Mouse (Mus musculus): ENCODE results near the gene Camta1. TPM values are rescaled to one million over a fixed set of nuclear protein-coding genes. Genes with fewer than 3 reads are reported as not detected.
"Not testable (repeated sequence)": the region's sequence is repeated elsewhere in the genome, so short reads cannot be mapped to it uniquely, and the experiment has no call there.

Gene Camta1
- polyA plus RNA-seq, 1 experiment from 2014 or later: 115 TPM

DNA sequence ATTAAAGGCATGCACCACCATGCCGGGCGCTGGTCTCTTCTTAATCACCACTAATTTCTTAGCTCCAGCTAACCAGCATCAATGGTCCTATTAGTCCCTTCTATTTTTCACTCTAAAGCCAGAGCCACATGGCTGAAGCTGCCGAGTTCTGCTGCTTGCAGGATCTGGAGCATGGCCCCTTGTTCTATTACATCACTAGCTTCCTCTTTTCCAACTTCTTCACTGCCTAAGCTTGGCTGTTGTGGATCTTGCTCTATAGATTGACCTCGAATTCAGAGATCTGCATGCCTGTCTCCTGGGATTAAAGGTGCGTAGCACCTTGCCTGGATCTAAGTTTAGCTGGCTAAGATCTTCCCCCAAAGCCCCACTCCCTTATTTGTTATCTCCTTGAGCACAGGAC is 979.0 kb downstream of the Camta1 start:
- H3K9me3 ChIP-seq (replicated peaks; ENCODE audit: low read length): 0 out of 2 replicates have a peak, but pooled peaks cover 11% of the 10 kb centered on the region
- DNase-seq (ENCODE audit: low spot score): no peak
- no peaks in the 10 kb centered on the region for H3K27me3 ChIP-seq (ENCODE audit: insufficient read depth, low read length)
- 82% methylated on average over 5 of the region's 5 CpGs for WGBS
- H3K4me1 ChIP-seq (replicated peaks; ENCODE audit: insufficient read depth, low read length): no peaks in the 10 kb centered on the region
- H3K36me3 ChIP-seq (ENCODE audit: insufficient read depth, low read length): no peaks in the 10 kb centered on the region
- ATAC-seq (replicated peaks; ENCODE audit: low FRiP score, low read depth): no peak
- no peak overlapping the region for H3K4me3 ChIP-seq (replicated peaks; ENCODE audit: low read depth, low read length)
- no peak overlapping the region for H3K4me2 ChIP-seq (ENCODE audit: low read length)
- no peak overlapping the region for H3K9ac ChIP-seq (ENCODE audit: low read depth, low read length)
- TF ChIP-seq CTCF (IDR thresholded peaks at IDR 0.05; ENCODE audit: low read depth): no peak
- no peak overlapping the region for H3K27ac ChIP-seq

DNA sequence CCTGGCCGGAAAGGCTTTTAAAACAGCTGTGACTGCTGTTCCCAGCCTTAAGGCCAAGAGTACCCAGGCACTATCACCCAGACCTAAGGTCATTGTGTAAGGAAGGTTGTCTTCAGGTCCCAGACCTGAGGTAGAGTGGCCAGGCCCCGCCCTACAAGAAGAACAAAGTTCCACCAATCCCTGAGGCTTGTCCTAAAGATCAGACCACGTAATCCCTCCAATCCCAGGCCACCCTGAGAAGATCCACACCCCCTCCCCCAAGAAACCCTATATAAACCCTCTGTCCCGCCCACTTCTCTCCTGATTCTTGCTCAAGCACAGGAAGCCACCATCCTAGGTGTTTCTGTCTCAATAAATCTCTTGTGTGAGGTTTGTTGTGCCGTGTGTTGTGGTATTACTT is 981.3 kb downstream of the Camta1 start:
- Histone ChIP-seq H3K36me3 (ENCODE audit: insufficient read depth, low read length) (no peaks in the 10 kb centered on the region), H3K4me1 (replicated peaks; ENCODE audit: insufficient read depth, low read length) (no peaks in the 10 kb centered on the region), H3K9ac (ENCODE audit: low read depth, low read length) (no peak overlapping the region), H3K4me2 (ENCODE audit: low read length) (no peak overlapping the region), H3K9me3 (replicated peaks; ENCODE audit: low read length) (0 out of 2 replicates have a peak, but pooled peaks cover 11% of the 10 kb centered on the region), H3K4me3 (replicated peaks; ENCODE audit: low read depth, low read length) (no peak overlapping the region), H3K27ac (no peak overlapping the region), H3K27me3 (ENCODE audit: insufficient read depth, low read length) (no peaks in the 10 kb centered on the region)
- DNase-seq (ENCODE audit: low spot score) (no peak), ATAC-seq (replicated peaks; ENCODE audit: low FRiP score, low read depth) (no peak)
- 87% methylated on average over 5 of the region's 5 CpGs for WGBS
- no peak for TF ChIP-seq CTCF (IDR thresholded peaks at IDR 0.05; ENCODE audit: low read depth)

- H3K9me3 ChIP-seq (replicated peaks; ENCODE audit: low read length): 0 out of 2 replicates have a peak, but pooled peaks cover 11% of the 10 kb centered on the region
- ATAC-seq (replicated peaks; ENCODE audit: low FRiP score, low read depth) (no peak), DNase-seq (ENCODE audit: low spot score) (no peak)
- TF ChIP-seq CTCF (IDR thresholded peaks at IDR 0.05; ENCODE audit: low read depth): no peak
- no peak overlapping the region for H3K9ac ChIP-seq (ENCODE audit: low read depth, low read length)
- no peaks in the 10 kb centered on the region for H3K36me3 ChIP-seq (ENCODE audit: insufficient read depth, low read length)
- WGBS: 96% methylated on average over 22 of the region's 22 CpGs
- no peaks in the 10 kb centered on the region for H3K27me3 ChIP-seq (ENCODE audit: insufficient read depth, low read length)
- no peak overlapping the region for H3K27ac ChIP-seq
- H3K4me1 ChIP-seq (replicated peaks; ENCODE audit: insufficient read depth, low read length): no peaks in the 10 kb centered on the region
- H3K4me2 ChIP-seq (ENCODE audit: low read length): no peak overlapping the region
- H3K4me3 ChIP-seq (replicated peaks; ENCODE audit: low read depth, low read length): no peak overlapping the region
Measured at GRCm38 (mm10) chr4:150879631-150880030, 982.0 kb downstream of the Camta1 start.

DNA sequence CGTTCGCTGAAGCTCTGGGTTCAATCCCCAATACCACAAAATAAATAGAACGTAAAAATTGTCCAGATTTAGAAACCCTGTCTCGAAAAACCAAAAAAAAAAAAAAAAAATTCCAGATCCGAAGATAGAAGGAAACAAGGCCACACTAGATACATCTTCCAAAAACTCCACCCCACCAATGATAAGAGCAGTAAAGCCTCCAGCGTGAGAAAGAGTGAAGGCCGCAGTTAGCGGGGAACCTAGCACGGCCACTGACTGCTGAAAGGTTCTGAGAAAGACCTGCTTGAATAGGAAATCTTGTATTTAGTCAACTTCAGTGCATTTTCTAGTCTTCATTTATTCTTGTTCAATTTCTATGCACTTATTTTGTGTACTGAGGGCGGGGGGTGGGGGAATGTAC is 986.3 kb downstream of the Camta1 start:
- TF ChIP-seq CTCF (IDR thresholded peaks at IDR 0.05; ENCODE audit: low read depth): no peak
- Histone ChIP-seq H3K27ac (no peak overlapping the region), H3K36me3 (ENCODE audit: insufficient read depth, low read length) (no peaks in the 10 kb centered on the region), H3K9ac (ENCODE audit: low read depth, low read length) (no peak overlapping the region), H3K4me2 (ENCODE audit: low read length) (no peak overlapping the region), H3K27me3 (ENCODE audit: insufficient read depth, low read length) (no peaks in the 10 kb centered on the region), H3K4me1 (replicated peaks; ENCODE audit: insufficient read depth, low read length) (peaks cover 15% of the 10 kb centered on the region; the same call in 1 of the 2 replicates), H3K9me3 (replicated peaks; ENCODE audit: low read length) (0 out of 2 replicates have a peak, but pooled peaks cover 11% of the 10 kb centered on the region), H3K4me3 (replicated peaks; ENCODE audit: low read depth, low read length) (no peak overlapping the region)
- no peak for ATAC-seq (replicated peaks; ENCODE audit: low FRiP score, low read depth)
- WGBS: 78% methylated on average over 10 of the region's 10 CpGs
- no peak for DNase-seq (ENCODE audit: low spot score)

GRCm38 (mm10) chr4:150874416-150874815 is 987.3 kb downstream of the Camta1 start:
- not testable (repeated sequence) for H3K4me2 ChIP-seq (ENCODE audit: low read length); H3K27ac ChIP-seq; H3K9ac ChIP-seq (ENCODE audit: low read depth, low read length); H3K36me3 ChIP-seq (ENCODE audit: insufficient read depth, low read length); H3K27me3 ChIP-seq (ENCODE audit: insufficient read depth, low read length); H3K4me3 ChIP-seq (replicated peaks; ENCODE audit: low read depth, low read length); DNase-seq (ENCODE audit: low spot score); H3K9me3 ChIP-seq (replicated peaks; ENCODE audit: low read length); ATAC-seq (replicated peaks; ENCODE audit: low FRiP score, low read depth)
- 74% methylated on average over 4 of the region's 4 CpGs for WGBS
- peaks cover 23% of the 10 kb centered on the region; the same call in 1 of the 2 replicates for H3K4me1 ChIP-seq (replicated peaks; ENCODE audit: insufficient read depth, low read length)

- no peak overlapping the region for H3K4me2 ChIP-seq (ENCODE audit: low read length)
- no peak overlapping the region for H3K9ac ChIP-seq (ENCODE audit: low read depth, low read length)
- no peak for TF ChIP-seq CTCF (IDR thresholded peaks at IDR 0.05; ENCODE audit: low read depth)
- H3K36me3 ChIP-seq (ENCODE audit: insufficient read depth, low read length): peaks cover 5% of the 10 kb centered on the region; the same call in 1 of the 2 replicates
- peak overlapping the region; percentile 6; the same call in 1 of the 2 replicates for H3K27ac ChIP-seq
- no peaks in the 10 kb centered on the region for H3K27me3 ChIP-seq (ENCODE audit: insufficient read depth, low read length)
- no peak for ATAC-seq (replicated peaks; ENCODE audit: low FRiP score, low read depth)
- DNase-seq (ENCODE audit: low spot score): no peak
- H3K9me3 ChIP-seq (replicated peaks; ENCODE audit: low read length): no peaks in the 10 kb centered on the region
- no peak overlapping the region for H3K4me3 ChIP-seq (replicated peaks; ENCODE audit: low read depth, low read length)
- WGBS: 63% methylated on average over 8 of the region's 8 CpGs
- H3K4me1 ChIP-seq (replicated peaks; ENCODE audit: insufficient read depth, low read length): peaks cover 26% of the 10 kb centered on the region; the same call in 1 of the 2 replicates
Measured at GRCm38 (mm10) chr4:150872681-150873080, 989.0 kb downstream of the Camta1 start.

DNA sequence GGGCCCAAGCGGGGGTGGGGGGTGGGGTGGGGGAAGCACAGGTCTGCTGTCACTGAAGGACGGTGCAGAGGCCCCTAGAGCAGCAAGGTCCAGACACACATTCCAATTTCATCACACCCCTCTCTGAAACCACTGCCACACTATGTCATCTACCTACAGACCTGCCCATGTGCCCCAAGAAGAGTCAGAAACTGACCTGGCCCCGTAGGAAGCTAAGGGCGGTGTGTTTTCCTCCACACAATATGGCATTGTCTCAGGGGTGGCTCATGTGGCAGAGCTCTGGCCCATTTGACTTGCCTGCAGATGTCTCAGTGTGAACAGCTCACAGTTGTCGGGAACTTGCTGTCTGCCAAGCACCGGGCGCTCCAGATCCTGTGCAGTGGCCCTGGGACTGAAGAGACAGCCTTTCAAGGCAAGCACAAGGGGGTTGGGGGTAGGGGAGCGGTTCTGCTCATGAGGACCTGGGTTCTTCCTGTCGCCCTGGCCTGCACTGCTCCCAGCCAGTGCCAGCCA is 989.5 kb downstream of the Camta1 start:
- Histone ChIP-seq H3K27me3 (ENCODE audit: insufficient read depth, low read length) (no peaks in the 10 kb centered on the region), H3K4me1 (replicated peaks; ENCODE audit: insufficient read depth, low read length) (peaks cover 26% of the 10 kb centered on the region; the same call in 1 of the 2 replicates), H3K4me2 (ENCODE audit: low read length) (no peak overlapping the region), H3K4me3 (replicated peaks; ENCODE audit: low read depth, low read length) (no peak overlapping the region), H3K27ac (peak overlapping the region; percentile 6; the same call in 1 of the 2 replicates), H3K36me3 (ENCODE audit: insufficient read depth, low read length) (peaks cover 9% of the 10 kb centered on the region; the same call in 1 of the 2 replicates), H3K9ac (ENCODE audit: low read depth, low read length) (no peak overlapping the region), H3K9me3 (replicated peaks; ENCODE audit: low read length) (no peaks in the 10 kb centered on the region)
- 36% methylated on average over 9 of the region's 9 CpGs for WGBS
- DNase-seq (ENCODE audit: low spot score): no peak
- ATAC-seq (replicated peaks; ENCODE audit: low FRiP score, low read depth): peak; percentile 6; the same call in 1 of the 2 replicates
- no peak for TF ChIP-seq CTCF (IDR thresholded peaks at IDR 0.05; ENCODE audit: low read depth)
